Mouse (Mus musculus) limb, embryonic 11.5 days (tissue): Measurements from ENCODE around the gene Taf1d. TPM values are rescaled to one million over a fixed set of nuclear protein-coding genes. Genes with fewer than 3 reads are reported as not detected.
A peak's percentile ranks its signal among the peaks of the same experiment; 100 is the strongest.

Experiments
- ATAC-seq: fragments of 200-750 bp; cut with Nextera tagmentation; 2 replicates; pipeline ENCODE4 v1.8.0; 2017; ENCODE audit warnings: low read depth; ENCODE audit not compliant: insufficient number of reproducible peaks, low FRiP score, low TSS enrichment
- DNase-seq: peaks from one replicate; pipeline ENCODE4 v3.0.0-alpha.2; 2015; ENCODE audit warnings: low spot score
- H3K27ac ChIP-seq: fragments of 300-500 bp; sonication (generic); replicated peaks from 2 replicates; pipeline ENCODE4 v1.5.1; 2014; ENCODE audit warnings: low read depth, mild to moderate bottlenecking, low read length
- H3K27me3 ChIP-seq: fragments of 300-500 bp; sonication (generic); 2 replicates; pipeline ENCODE4 v1.6.1; 2014; ENCODE audit warnings: mild to moderate bottlenecking, low read length, mixed read lengths; ENCODE audit not compliant: control insufficient read depth, insufficient read depth
- H3K36me3 ChIP-seq: fragments of 300-500 bp; sonication (generic); 2 replicates; pipeline ENCODE4 v1.6.1; 2014; ENCODE audit warnings: mild to moderate bottlenecking, low read length, moderate library complexity, mixed read lengths; ENCODE audit not compliant: control insufficient read depth, insufficient read depth
- H3K4me1 ChIP-seq: fragments of 300-500 bp; sonication (generic); 2 replicates; pipeline ENCODE4 v1.6.1; 2014; ENCODE audit warnings: low read length, mixed read lengths; ENCODE audit not compliant: control insufficient read depth, insufficient read depth
- H3K4me2 ChIP-seq: fragments of 300-500 bp; sonication (generic); 2 replicates; pipeline ENCODE4 v1.6.1; 2014; ENCODE audit warnings: low read depth, mild to moderate bottlenecking, moderate library complexity; ENCODE audit not compliant: severe bottlenecking
- H3K4me3 ChIP-seq: fragments of 300-500 bp; sonication (generic); 2 replicates; pipeline ENCODE4 v1.5.1; 2014; ENCODE audit warnings: low read depth, low read length
- H3K9ac ChIP-seq: fragments of 300-500 bp; sonication (generic); 2 replicates; pipeline ENCODE4 v1.6.1; 2014; ENCODE audit warnings: mild to moderate bottlenecking, low read length
- H3K9me3 ChIP-seq: fragments of 300-500 bp; sonication (generic); 2 replicates; pipeline ENCODE4 v1.6.1; 2016; ENCODE audit warnings: low read length; ENCODE audit not compliant: control insufficient read depth
- WGBS: fragments of 180-500 bp; shearing (Covaris S2); extraction: QIAGEN DNeasy Blood & Tissue Kit; methylation state at CpG from one replicate; pipeline ENCODE4 v1.1.7; 2014; 5-methylcytosine and 5-hydroxymethylcytosine counted together
- polyA plus RNA-seq: library from polyadenylated mRNA; unstranded; fragments of >200 nt; fragmentation: Nextera tagmentation; extraction: Ambion mirVana; gene quantifications from 2 replicates; pipeline ENCODE4 v1.2.1, GENCODE M21; 2014

Taf1d gene
- polyA plus RNA-seq, 1 experiment from 2014 or later: 82.7 TPM

- Histone ChIP-seq H3K4me3 (peak within 1 kb of the TSS; percentile 97), H3K36me3 (peaks cover 6% of the 10 kb centered on the region; the same call in 1 of the 2 replicates), H3K4me1 (peaks cover 5% of the 10 kb centered on the region; the same call in 1 of the 2 replicates), H3K27me3 (no peaks in the 10 kb centered on the region), H3K9me3 (no peaks in the 10 kb centered on the region), H3K9ac (peak within 1 kb of the TSS; percentile 91), H3K27ac (peak within 1 kb of the TSS; percentile 73), H3K4me2 (peak within 1 kb of the TSS; percentile 78)
- ATAC-seq: peak; percentile 95
- DNase-seq: peak; percentile 96
- WGBS: 1% methylated on average over 57 of the region's 57 CpGs
Measured at GRCm38 (mm10) chr9:15279649-15280490, 26.1 kb upstream of the Taf1d start, which contains the start of gene Med17. Med17 (minus strand) TSS chr9:15279931.

- H3K4me2 ChIP-seq: peak overlapping the region; percentile 78
- ATAC-seq (no peak), DNase-seq (no peak)
- peak overlapping the region; percentile 74 for H3K9ac ChIP-seq
- peaks cover 4% of the 10 kb centered on the region; the same call in 1 of the 2 replicates for H3K36me3 ChIP-seq
- peaks cover 5% of the 10 kb centered on the region; the same call in 1 of the 2 replicates for H3K4me1 ChIP-seq
- 47% methylated on average over 5 of the region's 5 CpGs for WGBS
- H3K27me3 ChIP-seq: no peaks in the 10 kb centered on the region
- no peaks in the 10 kb centered on the region for H3K9me3 ChIP-seq
- no peak overlapping the region for H3K27ac ChIP-seq
- H3K4me3 ChIP-seq: peak overlapping the region; percentile 97
Measured at GRCm38 (mm10) chr9:15280491-15280879, 25.5 kb upstream of the Taf1d start.

- no peak for ATAC-seq
- H3K36me3 ChIP-seq: no peaks in the 10 kb centered on the region
Measured at GRCm38 (mm10) chr9:15285443-15285842, 20.6 kb upstream of the Taf1d start.

GRCm38 (mm10) chr9:15287846-15288245, 18.2 kb upstream of the Taf1d start:
- no peaks in the 10 kb centered on the region for H3K4me1 ChIP-seq

More at GRCm38 (mm10) chr9:15285443-15285842, 20.6 kb upstream of the Taf1d start:
- no peak overlapping the region for H3K4me2 ChIP-seq
- H3K4me1 ChIP-seq: peaks cover 3% of the 10 kb centered on the region; the same call in 1 of the 2 replicates
- H3K27ac ChIP-seq: no peak overlapping the region
- WGBS: 68% methylated on average over 3 of the region's 3 CpGs
- H3K9ac ChIP-seq: no peak overlapping the region
- no peak overlapping the region for H3K4me3 ChIP-seq
- no peak for DNase-seq
- no peaks in the 10 kb centered on the region for H3K27me3 ChIP-seq
- no peaks in the 10 kb centered on the region for H3K9me3 ChIP-seq

GRCm38 (mm10) chr9:15288402-15288801, 17.6 kb upstream of the Taf1d start:
- Histone ChIP-seq H3K36me3 (no peaks in the 10 kb centered on the region), H3K9me3 (no peaks in the 10 kb centered on the region), H3K4me1 (no peaks in the 10 kb centered on the region), H3K27ac (no peak overlapping the region), H3K27me3 (no peaks in the 10 kb centered on the region), H3K4me2 (no peak overlapping the region), H3K4me3 (no peak overlapping the region), H3K9ac (no peak overlapping the region)
- DNase-seq: no peak
- no peak for ATAC-seq
- 86% methylated on average over 3 of the region's 3 CpGs for WGBS

More at GRCm38 (mm10) chr9:15287846-15288245, 18.2 kb upstream of the Taf1d start:
- Histone ChIP-seq H3K27me3 (no peaks in the 10 kb centered on the region), H3K36me3 (no peaks in the 10 kb centered on the region), H3K9ac (no peak overlapping the region), H3K4me3 (no peak overlapping the region), H3K9me3 (no peaks in the 10 kb centered on the region), H3K4me2 (no peak overlapping the region), H3K27ac (no peak overlapping the region)
- ATAC-seq: no peak
- WGBS: 60% methylated on average over 6 of the region's 6 CpGs
- DNase-seq: no peak

- no peaks in the 10 kb centered on the region for H3K27me3 ChIP-seq
- no peak overlapping the region for H3K4me2 ChIP-seq
- no peak overlapping the region for H3K4me3 ChIP-seq
- WGBS: 85% methylated on average over 6 of the region's 6 CpGs
- H3K27ac ChIP-seq: no peak overlapping the region
- no peaks in the 10 kb centered on the region for H3K4me1 ChIP-seq
- DNase-seq (no peak), ATAC-seq (no peak)
- no peaks in the 10 kb centered on the region for H3K9me3 ChIP-seq
- no peaks in the 10 kb centered on the region for H3K36me3 ChIP-seq
- no peak overlapping the region for H3K9ac ChIP-seq
Measured at GRCm38 (mm10) chr9:15289251-15289650, 16.8 kb upstream of the Taf1d start.

- no peak overlapping the region for H3K9ac ChIP-seq
- 88% methylated on average over 7 of the region's 7 CpGs for WGBS
- no peak for ATAC-seq
Measured at GRCm38 (mm10) chr9:15297112-15297511, 8.9 kb upstream of the Taf1d start.

GRCm38 (mm10) chr9:15298451-15298850, 7.6 kb upstream of the Taf1d start:
- no peak overlapping the region for H3K4me3 ChIP-seq
- no peak overlapping the region for H3K9ac ChIP-seq
- no peaks in the 10 kb centered on the region for H3K4me1 ChIP-seq
- DNase-seq: no peak
- 8% methylated on average over 2 of the region's 2 CpGs for WGBS
- no peaks in the 10 kb centered on the region for H3K9me3 ChIP-seq
- H3K27ac ChIP-seq: no peak overlapping the region
- H3K4me2 ChIP-seq: no peak overlapping the region
- H3K27me3 ChIP-seq: no peaks in the 10 kb centered on the region
- no peak for ATAC-seq
- no peaks in the 10 kb centered on the region for H3K36me3 ChIP-seq

More at GRCm38 (mm10) chr9:15297112-15297511, 8.9 kb upstream of the Taf1d start:
- Histone ChIP-seq H3K36me3 (no peaks in the 10 kb centered on the region), H3K27me3 (no peaks in the 10 kb centered on the region), H3K4me2 (no peak overlapping the region), H3K9me3 (no peaks in the 10 kb centered on the region), H3K27ac (no peak overlapping the region), H3K4me1 (no peaks in the 10 kb centered on the region), H3K4me3 (no peak overlapping the region)
- DNase-seq: no peak
